Mouse (Mus musculus) bone marrow macrophage, adult 2 months (primary cell): ENCODE data around the gene Irf7. TPM values are rescaled to one million over a fixed set of nuclear protein-coding genes. Genes with fewer than 3 reads are reported as not detected.

ENCODE experiments used
- H3K27ac ChIP-seq: 2 replicates; pipeline ENCODE4 v1.5.1; 2012; ENCODE audit warnings: low read depth, low read length; ENCODE audit not compliant: insufficient read depth
- H3K4me1 ChIP-seq: 2 replicates; pipeline ENCODE4 v1.6.1; 2012; ENCODE audit warnings: low read length; ENCODE audit not compliant: control insufficient read depth, insufficient read depth
- H3K4me3 ChIP-seq: 2 replicates; pipeline ENCODE4 v1.5.1; 2012; ENCODE audit warnings: mild to moderate bottlenecking, low read length, moderate library complexity; ENCODE audit not compliant: insufficient read depth
- CTCF ChIP-seq: IDR thresholded peaks from 2 replicates; pipeline ENCODE4 v1.5.1; 2012; ENCODE audit warnings: low read depth, mild to moderate bottlenecking, low read length, moderate library complexity
- POLR2A ChIP-seq: IDR thresholded peaks from 2 replicates; pipeline ENCODE4 v1.6.1; 2012; ENCODE audit warnings: mild to moderate bottlenecking, low read depth, low read length, borderline replicate concordance
- polyA plus RNA-seq: library from polyadenylated mRNA; stranded (reverse); fragments of >200 nt; gene quantifications from 2 replicates; pipeline ENCODE4 v1.2.4, GENCODE M21; 2012; ENCODE audit not compliant: missing spikeins, insufficient read depth, insufficient read length

The Irf7 gene
- polyA plus RNA-seq, 1 experiment: 168 TPM

DNA sequence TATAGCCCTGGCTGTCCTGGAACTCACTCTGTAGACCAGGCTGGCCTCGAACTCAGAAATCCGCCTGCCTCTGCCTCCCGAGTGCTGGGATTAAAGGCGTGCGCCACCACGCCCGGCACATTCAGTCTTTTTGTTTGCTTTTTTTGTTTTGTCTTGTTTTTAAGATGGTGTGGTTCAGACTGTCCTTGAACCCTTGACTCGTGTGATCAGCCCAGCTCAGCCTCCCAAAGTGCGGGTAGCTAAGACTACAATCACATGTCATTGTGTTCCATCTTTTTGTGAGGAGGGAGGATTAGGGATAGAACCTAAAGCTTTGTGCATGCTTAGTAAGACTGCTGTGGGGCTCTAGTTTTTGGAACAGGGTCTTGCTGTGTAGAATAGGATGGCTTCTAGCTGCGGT, 34.7 kb downstream of the Irf7 start:
- H3K4me3 ChIP-seq: no peak overlapping the region
- H3K4me1 ChIP-seq: peaks cover 10% of the 10 kb centered on the region
- TF ChIP-seq POLR2A: no peak
- no peak for TF ChIP-seq CTCF
- H3K27ac ChIP-seq: no peak overlapping the region

- H3K27ac ChIP-seq: no peak overlapping the region
- TF ChIP-seq CTCF: no peak
- no peak for TF ChIP-seq POLR2A
- H3K4me1 ChIP-seq: peaks cover 10% of the 10 kb centered on the region
- no peak overlapping the region for H3K4me3 ChIP-seq
These were observed 35.2 kb downstream of the Irf7 start for GRCm38 (mm10) chr7:141231111-141231510.

DNA sequence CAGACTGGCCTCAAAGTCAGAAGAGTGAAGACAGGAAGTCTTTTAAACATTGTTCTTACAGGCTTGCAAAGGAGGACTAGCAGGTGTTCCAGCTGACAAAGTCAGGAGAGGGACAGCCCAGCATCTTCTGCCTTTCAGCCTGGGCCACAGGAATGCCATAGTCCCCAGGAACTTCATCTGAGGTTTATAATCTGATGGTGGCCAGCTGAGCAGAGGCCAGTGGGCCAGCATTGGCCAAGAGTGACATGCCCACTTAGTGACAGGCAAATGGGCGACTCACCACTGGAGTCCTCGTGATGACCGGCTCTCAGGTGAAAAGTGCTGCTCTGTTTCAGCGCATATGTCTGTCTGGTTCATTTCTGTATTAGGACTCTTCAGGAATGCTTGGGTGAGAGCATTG, 35.7 kb downstream of the Irf7 start:
- no peak for TF ChIP-seq POLR2A
- Histone ChIP-seq H3K4me1 (peaks cover 10% of the 10 kb centered on the region), H3K4me3 (peak overlapping the region; percentile 77; the same call in 1 of the 2 replicates), H3K27ac (no peak overlapping the region)

DNA sequence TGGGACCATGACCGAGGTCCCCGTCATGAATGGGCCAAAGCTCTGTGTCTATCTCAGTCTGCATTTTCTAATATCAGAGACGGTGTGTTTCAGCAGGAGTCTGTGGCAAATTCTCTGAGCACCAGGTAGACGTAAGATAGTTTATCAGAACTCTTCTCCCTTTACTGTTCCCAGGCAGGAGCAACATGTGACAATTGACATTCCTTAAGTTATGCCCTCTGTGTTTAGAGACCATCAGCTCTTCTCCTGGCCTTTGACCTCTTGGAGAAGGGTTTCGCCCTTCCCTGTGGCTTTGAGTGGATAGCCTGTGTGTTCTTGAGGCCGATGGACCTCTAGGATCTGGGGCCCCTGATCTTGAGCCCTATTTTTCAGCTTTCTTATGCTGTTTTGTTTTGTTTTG, 36.6 kb downstream of the Irf7 start:
- H3K27ac ChIP-seq: no peak overlapping the region
- H3K4me1 ChIP-seq: peaks cover 10% of the 10 kb centered on the region
- TF ChIP-seq CTCF: no peak
- TF ChIP-seq POLR2A: no peak

DNA sequence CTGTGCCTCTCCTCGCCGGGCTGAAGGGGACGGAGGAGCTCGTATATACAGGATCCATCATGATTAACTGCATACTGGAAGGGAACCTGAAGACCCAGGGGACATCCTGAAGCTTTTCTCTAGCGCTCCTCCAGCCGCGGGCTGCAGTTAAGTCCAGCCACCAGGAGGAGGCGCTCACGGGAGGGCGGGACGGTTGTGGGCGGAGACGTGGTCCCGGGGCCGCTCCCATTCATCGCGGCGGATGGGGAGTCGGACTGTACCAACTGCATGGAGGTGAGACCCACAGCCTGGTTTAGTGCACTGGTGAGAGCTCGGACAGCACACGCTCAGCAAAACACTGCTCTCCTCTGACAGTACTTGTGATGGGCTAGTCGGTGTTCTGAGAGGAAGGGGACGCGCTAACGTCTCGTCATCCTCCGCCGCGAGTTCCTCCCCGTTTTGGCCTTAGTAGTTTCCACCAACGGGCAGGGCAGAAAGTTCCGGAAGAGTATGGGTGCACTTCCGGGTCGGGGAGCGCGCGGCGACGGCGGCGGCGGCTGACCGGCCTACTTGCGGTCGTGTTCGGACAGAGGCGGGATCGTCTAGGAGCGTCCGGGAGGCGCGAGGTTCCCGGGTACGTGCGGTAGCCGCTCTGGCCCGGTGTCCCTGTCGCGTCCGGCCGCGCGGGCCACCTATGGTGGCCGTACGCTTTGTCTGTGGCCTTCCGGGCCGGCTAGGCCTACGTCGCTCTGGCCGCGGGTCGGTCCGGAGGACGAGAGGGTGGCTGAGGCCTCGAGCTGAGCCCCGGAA, 37.8 kb downstream of the Irf7 start, which contains the start of gene Phrf1:
Phrf1 (plus strand) TSS at position 506 of the 789 bp plus-strand sequence.
- Histone ChIP-seq H3K4me3 (peak within 1 kb of the TSS; percentile 77), H3K4me1 (peaks cover 10% of the 10 kb centered on the region), H3K27ac (peak within 1 kb of the TSS; percentile 87)
- no peak for TF ChIP-seq POLR2A
- peak; percentile 71 for TF ChIP-seq CTCF

More for the DNA sequence above, 36.6 kb downstream of the Irf7 start:
- H3K4me3 ChIP-seq: peak overlapping the region; percentile 77

- no peak for TF ChIP-seq POLR2A
- TF ChIP-seq CTCF: no peak
- Histone ChIP-seq H3K4me1 (peaks cover 10% of the 10 kb centered on the region), H3K27ac (no peak overlapping the region), H3K4me3 (no peak overlapping the region)
These were observed 38.5 kb downstream of the Irf7 start for GRCm38 (mm10) chr7:141227796-141228195.

DNA sequence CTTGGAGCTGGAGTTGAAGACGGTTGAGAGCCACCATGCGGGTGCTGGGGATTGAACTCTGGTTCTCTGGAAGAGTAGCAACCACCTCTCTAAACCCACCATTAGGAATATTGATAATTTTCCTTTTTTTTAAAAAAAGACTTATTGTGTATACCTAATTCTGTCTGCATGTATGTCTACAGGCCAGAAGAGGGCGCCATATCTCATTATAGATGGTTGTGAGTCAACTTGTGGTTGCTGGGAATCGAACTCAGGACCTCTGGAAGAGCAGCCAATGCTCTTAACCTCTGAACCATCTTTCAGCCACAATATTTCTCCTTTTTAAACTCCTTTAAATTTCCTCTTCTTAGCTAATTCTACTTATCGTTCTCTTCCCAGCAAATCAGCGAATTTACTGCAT, 39.7 kb downstream of the Irf7 start:
- H3K4me1 ChIP-seq: peaks cover 19% of the 10 kb centered on the region
- TF ChIP-seq CTCF: no peak
- TF ChIP-seq POLR2A: no peak

DNA sequence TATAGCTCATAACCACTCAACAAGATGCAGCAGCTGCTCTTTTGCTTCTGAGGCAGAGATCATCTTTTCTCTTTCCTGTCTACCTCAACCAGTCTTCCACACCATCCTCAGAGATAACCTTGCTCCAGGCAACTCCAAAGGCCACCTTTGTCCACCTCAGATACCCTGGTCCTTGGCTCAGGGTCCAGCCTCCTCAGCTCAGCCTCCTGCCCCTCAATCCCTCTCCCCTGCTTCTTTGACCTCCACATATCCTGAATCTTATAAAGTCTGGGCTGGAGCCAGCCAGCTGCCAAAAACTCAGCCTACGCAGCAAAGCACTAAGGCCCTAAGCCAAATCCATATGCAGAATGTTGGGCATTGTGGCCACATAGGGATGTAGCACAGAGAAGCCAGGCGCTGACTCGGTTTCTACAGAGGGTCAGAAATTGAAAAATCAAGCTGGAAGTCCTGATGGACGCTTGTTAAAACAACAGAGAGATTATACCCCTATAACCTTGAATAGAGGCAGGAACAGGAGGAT, 43.5 kb downstream of the Irf7 start:
- Histone ChIP-seq H3K4me1 (peaks cover 27% of the 10 kb centered on the region), H3K4me3 (no peak overlapping the region), H3K27ac (no peak overlapping the region)
- TF ChIP-seq CTCF (no peak), POLR2A (no peak)

More for the DNA sequence above, 39.7 kb downstream of the Irf7 start:
- H3K4me3 ChIP-seq: no peak overlapping the region
- no peak overlapping the region for H3K27ac ChIP-seq

DNA sequence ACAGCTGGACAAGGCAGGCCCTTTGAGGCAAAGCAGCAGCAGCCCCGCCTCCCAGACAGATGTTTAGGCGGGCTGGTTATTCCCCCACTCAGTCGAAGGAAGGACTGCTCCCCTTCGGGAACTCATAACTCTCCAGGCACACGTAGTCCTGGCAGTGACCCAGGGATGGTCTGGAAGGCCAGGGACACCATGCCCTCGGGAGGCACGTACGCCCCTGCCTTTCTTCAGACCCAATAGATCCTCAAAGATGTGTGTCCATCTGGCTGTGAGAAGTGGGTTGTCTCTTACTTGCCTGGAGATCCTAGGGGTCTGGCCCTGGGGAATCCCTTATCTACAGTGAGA, 44.2 kb downstream of the Irf7 start:
- Histone ChIP-seq H3K4me1 (peaks cover 27% of the 10 kb centered on the region), H3K27ac (no peak overlapping the region), H3K4me3 (peak overlapping the region; percentile 14)
- TF ChIP-seq POLR2A (no peak), CTCF (no peak)
